In genomic region chr15:82968449-82968848, GRCm38 (mm10) we compare ENCODE assay signal across 8 mouse cellular contexts. TPM values are rescaled to one million over a fixed set of nuclear protein-coding genes. Genes with fewer than 3 reads are reported as not detected.
DNase-seq lines count a peak whose midpoint lies in the region; ATAC-seq and TF ChIP-seq lines count a peak whose summit lies in the region.

No protein-coding gene starts in this region.

- intact Hi-C loops in heart, postnatal 36 days (cut with DNase I), result no loop called here

- no peaks in the 10 kb centered on the region for H3K36me3 ChIP-seq in heart, embryonic 16.5 days (ENCODE audit: control insufficient read depth, insufficient read depth)
- no peaks in the 10 kb centered on the region for H3K36me3 ChIP-seq in forebrain, embryonic 10.5 days (replicated peaks)

- ATAC-seq in heart, embryonic 16.5 days (replicated peaks; ENCODE audit: extremely low read depth, insufficient read depth, low FRiP score), result no peak
- ATAC-seq in erythroblast, adult 5-6 weeks (replicated peaks; ENCODE audit: low FRiP score, poor library complexity, severe bottlenecking), result no peak

- peaks cover 15% of the 10 kb centered on the region for H3K4me1 ChIP-seq in heart, embryonic 16.5 days (ENCODE audit: control insufficient read depth, insufficient read depth, low read length)
- peaks cover 42% of the 10 kb centered on the region for H3K4me1 ChIP-seq in forebrain, embryonic 10.5 days
- peaks cover 38% of the 10 kb centered on the region for H3K4me1 ChIP-seq in olfactory bulb, adult 2 months (ENCODE audit: control insufficient read depth, insufficient read depth, low read length)

- no peak for TF ChIP-seq POLR2A in brain, embryonic 14.5 days (IDR thresholded peaks at IDR 0.05; ENCODE audit: borderline replicate concordance, extremely low read depth, insufficient read depth, insufficient read length, poor library complexity, severe bottlenecking)
- TF ChIP-seq POLR2A in olfactory bulb, adult 2 months (IDR thresholded peaks at IDR 0.05; ENCODE audit: insufficient read depth, low read depth, low read length), result no peak

- no peak; the same call in 1 of the 2 replicates for TF ChIP-seq CTCF in brain, embryonic 14.5 days (IDR thresholded peaks at IDR 0.05; ENCODE audit: borderline replicate concordance, extremely low read depth, insufficient read depth, insufficient read length)
- no peak for TF ChIP-seq CTCF in olfactory bulb, adult 2 months (IDR thresholded peaks at IDR 0.05; ENCODE audit: insufficient read depth, low read depth, low read length)

- WGBS in heart, embryonic 16.5 days, result 6% methylated on average over 22 of the region's 22 CpGs
- under 1% methylated on average over 22 of the region's 22 CpGs for WGBS in forebrain, embryonic 10.5 days
- WGBS in olfactory bulb, adult 2 months, result 2% methylated on average over 22 of the region's 22 CpGs

- DNase-seq in heart, postnatal 36 days, result no peak
- DNase-seq in brain, embryonic 14.5 days (ENCODE audit: low read depth), result peak; percentile 95
- peak; percentile 41 for DNase-seq in forebrain, embryonic 10.5 days (ENCODE audit: extremely low spot score, low spot score)
- peak; percentile 73 to 78 for DNase-seq in layer of hippocampus, postnatal 36 days
- no peak for DNase-seq in urinary bladder, postnatal 25 days (ENCODE audit: low spot score)

- H3K9me3 ChIP-seq in heart, embryonic 16.5 days (replicated peaks; ENCODE audit: control insufficient read depth, low read length), result no peaks in the 10 kb centered on the region
- no peaks in the 10 kb centered on the region for H3K9me3 ChIP-seq in forebrain, embryonic 10.5 days

- H3K27me3 ChIP-seq in heart, embryonic 16.5 days (ENCODE audit: control insufficient read depth, insufficient read depth, low read length), result peaks cover 15% of the 10 kb centered on the region; the same call in 1 of the 2 replicates
- peaks cover 86% of the 10 kb centered on the region for H3K27me3 ChIP-seq in forebrain, embryonic 10.5 days (ENCODE audit: poor library complexity, severe bottlenecking)

- H3K27ac ChIP-seq in heart, embryonic 16.5 days (ENCODE audit: low read length), result no peak overlapping the region
- H3K27ac ChIP-seq in forebrain, embryonic 10.5 days, result peak overlapping the region; percentile 83
- peak overlapping the region; percentile 52 for H3K27ac ChIP-seq in olfactory bulb, adult 2 months (ENCODE audit: insufficient read depth, low read depth, low read length)

- H3K9ac ChIP-seq in heart, embryonic 16.5 days (ENCODE audit: low read length), result peak overlapping the region; percentile 58

- H3K4me3 ChIP-seq in heart, embryonic 16.5 days (ENCODE audit: low read length), result peak overlapping the region; percentile 20; the same call in 1 of the 2 replicates
- peak overlapping the region; percentile 44 for H3K4me3 ChIP-seq in forebrain, embryonic 10.5 days
- peak overlapping the region; percentile 1; the same call in 1 of the 2 replicates for H3K4me3 ChIP-seq in olfactory bulb, adult 2 months (ENCODE audit: insufficient read depth, low read depth, low read length)

- peak overlapping the region; percentile 60 for H3K4me2 ChIP-seq in heart, embryonic 16.5 days (ENCODE audit: low read depth, low read length)

RNA-seq across cellular contexts. Expression of gene Tcf20, which starts 19.2 kb away (rescaled TPM):
- polyA plus RNA-seq in heart, embryonic 16.5 days (2015; fragmentation: Nextera tagmentation; extraction: Ambion mirVana), result 4.0 and 4.4 TPM in 2 replicates
- total RNA-seq in heart, postnatal 36 days (2021), result 10 to 100 TPM; 56.1 to 56.7 TPM
- polyA plus RNA-seq in brain, embryonic 14.5 days (2012; rRNA removed), result 34.0 and 46.8 TPM in 2 replicates
- 6.5 and 7.1 TPM in 2 replicates for polyA plus RNA-seq in forebrain, embryonic 10.5 days (2016; fragmentation: Nextera tagmentation; extraction: Ambion mirVana)
- total RNA-seq in layer of hippocampus, postnatal 36 days (2021), result 100 to 1,000 TPM; 212 to 230 TPM
- polyA plus RNA-seq in olfactory bulb, adult 2 months (2012; ENCODE audit: insufficient read depth, insufficient read length, low replicate concordance, missing spikeins), result 82.1 TPM in 1 of 2 replicates, not detected in the other
- total RNA-seq in erythroblast, adult 5-6 weeks (2015; ENCODE audit: low replicate concordance), result 20.5 and 22.1 TPM in 2 replicates
- total RNA-seq in erythroblast, adult 5-6 weeks (2017; ENCODE audit: low replicate concordance), result 37.1 and 43.8 TPM in 2 replicates

Comparison
In these comparisons a context has a peak if more than half of its experiments do, and no peak if none do; other contexts are left out.
1. DNase-seq: peak in brain, embryonic 14.5 days (single experiment), forebrain, embryonic 10.5 days (single experiment) and layer of hippocampus, postnatal 36 days (2 of 2); none in heart, postnatal 36 days (0 of 2) and urinary bladder, postnatal 25 days (single experiment).
2. Peak in every context shown above with its lines, with median percentiles within 50 percentile points of each other: H3K4me3 ChIP-seq.